Mouse (Mus musculus) CH12.LX (cell line): ENCODE data around the gene Rfc4. TPM values are rescaled to one million over a fixed set of nuclear protein-coding genes. Genes with fewer than 3 reads are reported as not detected.
A peak's percentile ranks its signal among the peaks of the same experiment; 100 is the strongest.

Experiments
- DNase-seq: peaks from one replicate; pipeline ENCODE4 v3.0.0-alpha.2; 2013; ENCODE audit errors: extremely low read depth
- H3K27ac ChIP-seq: 2 replicates; pipeline ENCODE4 v1.5.1; 2012; ENCODE audit warnings: low read depth, mild to moderate bottlenecking, control low read depth, moderate library complexity; ENCODE audit not compliant: insufficient read depth
- H3K27me3 ChIP-seq: replicated peaks from 2 replicates; pipeline ENCODE3; 2012; ENCODE audit warnings: inconsistent platforms
- H3K36me3 ChIP-seq, 2 experiments: replicated peaks in 1 of 2; 2 replicates each; pipeline versions ENCODE3 to v1.6.1; 2012; ENCODE audit warnings: inconsistent platforms in 1 of 2, low read length in 1 of 2, mild to moderate bottlenecking in 1 of 2, mixed read lengths in 1 of 2, moderate library complexity in 1 of 2; ENCODE audit not compliant: control insufficient read depth in 1 of 2, insufficient read depth in 1 of 2
- H3K4me1 ChIP-seq, 2 experiments: 2 replicates each; pipeline ENCODE4 v1.6.1; 2012; ENCODE audit warnings: inconsistent platforms in 1 of 2, moderate library complexity in 1 of 2; ENCODE audit not compliant: insufficient read depth in 2 of 2, control insufficient read depth in 1 of 2
- H3K4me2 ChIP-seq: 2 replicates; pipeline ENCODE4 v1.6.1; 2012; ENCODE audit warnings: low read depth, mild to moderate bottlenecking, control low read depth; ENCODE audit not compliant: poor library complexity, insufficient read depth, severe bottlenecking
- H3K4me3 ChIP-seq, 3 experiments: fragments of 150-350 bp in 1 of 3; sonication (generic) in 1 of 3; replicated peaks in 1 of 3; 2 replicates each; pipeline versions ENCODE3 to v1.5.1; 2011 to 2012; ENCODE audit warnings: low read depth in 2 of 3, low read length in 2 of 3, mild to moderate bottlenecking in 2 of 3, moderate library complexity in 2 of 3, control low read depth in 1 of 3, improper control_type of control experiment in 1 of 3, inconsistent platforms in 1 of 3, mixed read lengths in 1 of 3; ENCODE audit not compliant: poor library complexity in 1 of 3
- H3K79me2 ChIP-seq: replicated peaks from 2 replicates; pipeline ENCODE4 v1.6.1; 2012; ENCODE audit warnings: mild to moderate bottlenecking, moderate library complexity; ENCODE audit not compliant: control insufficient read depth, poor library complexity, insufficient read depth, severe bottlenecking; ENCODE audit errors: extremely low read depth
- H3K9ac ChIP-seq: 2 replicates; pipeline ENCODE4 v1.6.1; 2012; ENCODE audit warnings: low read depth, mild to moderate bottlenecking, control low read depth, moderate library complexity; ENCODE audit not compliant: insufficient read depth
- H3K9me3 ChIP-seq: replicated peaks from 2 replicates; pipeline ENCODE3; 2012; ENCODE audit warnings: low read length, inconsistent platforms, mixed read lengths
- CHD1 ChIP-seq: IDR thresholded peaks from 2 replicates; pipeline ENCODE4 v1.6.1; 2012; ENCODE audit warnings: low read depth, low read length, improper control_type of control experiment, inconsistent platforms
- CHD2 ChIP-seq: IDR thresholded peaks from 2 replicates; pipeline ENCODE4 v1.6.1; 2011; ENCODE audit warnings: low read length, improper control_type of control experiment
- E2F4 ChIP-seq: IDR thresholded peaks from 2 replicates; pipeline ENCODE4 v1.6.1; 2011; ENCODE audit warnings: low read depth, low read length, improper control_type of control experiment; ENCODE audit not compliant: insufficient replicate concordance
- ELF1 ChIP-seq: IDR thresholded peaks from 2 replicates; pipeline ENCODE4 v1.6.1; 2014; ENCODE audit warnings: low read depth, mild to moderate bottlenecking, inconsistent platforms, low read length, improper control_type of control experiment
- HCFC1 ChIP-seq: IDR thresholded peaks from 2 replicates; pipeline ENCODE4 v1.6.1; 2012; ENCODE audit warnings: low read depth, mild to moderate bottlenecking, inconsistent platforms, low read length, improper control_type of control experiment
- JUN ChIP-seq: IDR thresholded peaks from 2 replicates; pipeline ENCODE4 v1.6.1; 2011; ENCODE audit warnings: low read depth, mild to moderate bottlenecking, low read length, improper control_type of control experiment, moderate library complexity; ENCODE audit not compliant: insufficient read depth
- MAZ ChIP-seq: IDR thresholded peaks from 2 replicates; pipeline ENCODE4 v1.6.1; 2012; ENCODE audit warnings: low read depth, mild to moderate bottlenecking, inconsistent platforms, low read length, improper control_type of control experiment, moderate library complexity
- MXI1 ChIP-seq: IDR thresholded peaks from 2 replicates; pipeline ENCODE4 v1.6.1; 2011; ENCODE audit warnings: mild to moderate bottlenecking, low read depth, low read length, improper control_type of control experiment
- MYC ChIP-seq: IDR thresholded peaks from 2 replicates; pipeline ENCODE4 v1.6.1; 2011; ENCODE audit warnings: low read depth, mild to moderate bottlenecking, improper control_type of control experiment, low read length
- NELFE ChIP-seq: IDR thresholded peaks from 2 replicates; pipeline ENCODE4 v1.6.1; 2011; ENCODE audit warnings: low read depth, low read length, improper control_type of control experiment
- PAX5 ChIP-seq: IDR thresholded peaks from 2 replicates; pipeline ENCODE4 v1.6.1; 2012; ENCODE audit warnings: low read length, inconsistent platforms, mixed read lengths
- POLR2A ChIP-seq: IDR thresholded peaks from 2 replicates; pipeline ENCODE4 v1.6.1; 2011; ENCODE audit warnings: low read depth, mild to moderate bottlenecking, improper control_type of control experiment, low read length
- POLR2AphosphoS2 ChIP-seq: IDR thresholded peaks from 2 replicates; pipeline ENCODE4 v1.6.1; 2011; ENCODE audit warnings: low read depth, low read length, improper control_type of control experiment
- RCOR1 ChIP-seq: conservative IDR thresholded peaks from 2 replicates; pipeline ENCODE4 v1.6.1; 2012; ENCODE audit warnings: low read depth, mild to moderate bottlenecking, inconsistent platforms, low read length, improper control_type of control experiment
- SIN3A ChIP-seq: IDR thresholded peaks from 2 replicates; pipeline ENCODE4 v1.6.1; 2012; ENCODE audit warnings: low read length, improper control_type of control experiment, inconsistent platforms
- SMC3 ChIP-seq: IDR thresholded peaks from 2 replicates; pipeline ENCODE4 v1.6.1; 2011; ENCODE audit warnings: low read depth, low read length, improper control_type of control experiment
- TBP ChIP-seq: conservative IDR thresholded peaks from 2 replicates; pipeline ENCODE4 v1.6.1; 2011; ENCODE audit warnings: low read depth, low read length, improper control_type of control experiment
- TCF12 ChIP-seq: IDR thresholded peaks from 2 replicates; pipeline ENCODE4 v1.6.1; 2014; ENCODE audit warnings: low read depth, mild to moderate bottlenecking, inconsistent platforms, low read length, improper control_type of control experiment
- USF1 ChIP-seq: IDR thresholded peaks from 2 replicates; pipeline ENCODE4 v1.6.1; 2014; ENCODE audit warnings: low read depth, mild to moderate bottlenecking, inconsistent platforms, low read length, improper control_type of control experiment
- USF2 ChIP-seq: conservative IDR thresholded peaks from 2 replicates; pipeline ENCODE4 v1.6.1; 2011; ENCODE audit warnings: low read depth, low read length, improper control_type of control experiment
- ZC3H11A ChIP-seq: IDR thresholded peaks from 2 replicates; pipeline ENCODE4 v1.6.1; 2012; ENCODE audit warnings: low read depth, mild to moderate bottlenecking, inconsistent platforms, low read length, improper control_type of control experiment
- ZMIZ1 ChIP-seq: IDR thresholded peaks from 2 replicates; pipeline ENCODE4 v1.6.1; 2012; ENCODE audit warnings: low read depth, mild to moderate bottlenecking, inconsistent platforms, low read length, improper control_type of control experiment
- dilution Hi-C: fragments of 300-500 bp; cut with MboI; formaldehyde crosslinking; loops from 2 replicates; pipeline ENCODE4 v1.14.3; 2020; ENCODE audit warnings: low sequenced_read_pairs; ENCODE audit not compliant: extremely low pct_unique_long_range_greater_than_20kb, extremely low pct_ligation_motif_present
- in situ Hi-C: fragments of 300-500 bp; cut with MboI; formaldehyde crosslinking; loops from 3 replicates; pipeline ENCODE4 v1.14.3; 2019; ENCODE audit warnings: low sequenced_read_pairs, low pct_ligation_motif_present, low pct_unique_long_range_greater_than_20kb, mixed read lengths
- polyA plus RNA-seq: library from polyadenylated mRNA; unstranded; fragments of >175 nt; gene quantifications from 2 replicates; pipeline ENCODE4 v1.2.1, GENCODE M21; 2012; ENCODE audit warnings: low read depth; ENCODE audit not compliant: insufficient read length
- total RNA-seq, 2 experiments: library from RNA; depleted of rRNA; stranded (reverse); fragments of 300-350 nt in 1 of 2; fragments of >200 nt in 1 of 2; gene quantifications; 2 replicates each; pipeline ENCODE4 v1.2.3; 2012 to 2014

Gene Rfc4
- total and polyA plus RNA-seq, 3 experiments, result 74.6 to 191 (median 121) TPM

DNA sequence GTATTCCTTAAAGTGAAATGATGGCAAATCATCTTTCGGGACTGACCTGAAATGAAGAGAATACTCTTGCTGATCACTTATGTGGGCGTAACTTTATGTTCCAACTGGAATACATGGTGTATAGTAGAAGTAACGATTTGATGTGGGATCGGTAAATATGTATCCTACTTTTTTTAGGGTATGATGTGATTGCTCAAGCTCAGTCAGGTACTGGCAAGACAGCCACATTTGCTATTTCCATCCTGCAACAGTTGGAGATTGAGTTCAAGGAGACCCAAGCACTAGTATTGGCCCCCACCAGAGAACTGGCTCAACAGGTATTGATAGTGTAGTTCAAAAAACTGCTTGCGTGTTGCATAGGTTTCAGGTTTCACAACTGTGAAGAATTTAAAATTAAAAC, 18.6 kb downstream of the Rfc4 start:
- Histone ChIP-seq H3K9me3 (no peaks in the 10 kb centered on the region), H3K4me1 (peaks cover 2 to 42% of the 10 kb centered on the region in 2 experiments; a peak in 2 of 4 replicates), H3K4me2 (peak overlapping the region; percentile 99), H3K27ac (peak overlapping the region; percentile 42; the same call in 1 of the 2 replicates), H3K9ac (peak overlapping the region; percentile 100), H3K4me3 (peak overlapping the region; percentile 81 to 97 (median 91)), H3K27me3 (no peaks in the 10 kb centered on the region), H3K36me3 (peaks cover 47 to 50% of the 10 kb centered on the region in 2 experiments), H3K79me2 (peaks cover 55% of the 10 kb centered on the region)
- TF ChIP-seq CHD1, result 0 out of 2 replicates have a peak, but pooled peaks have one; percentile 32
- peak; percentile 90; the same call in 1 of the 2 replicates for TF ChIP-seq POLR2AphosphoS2
- TF ChIP-seq ELF1, result no peak
- 0 out of 2 replicates have a peak, but pooled peaks have one; percentile 80 for TF ChIP-seq ZMIZ1
- TF ChIP-seq E2F4, result no peak
- TF ChIP-seq USF1, result no peak
- TF ChIP-seq POLR2A, result peak; percentile 54; the same call in 1 of the 2 replicates
- TF ChIP-seq SMC3, result no peak
- in situ Hi-C loops (no loop called here), dilution Hi-C loops (no loop called here)
- DNase-seq, result no peak

DNA sequence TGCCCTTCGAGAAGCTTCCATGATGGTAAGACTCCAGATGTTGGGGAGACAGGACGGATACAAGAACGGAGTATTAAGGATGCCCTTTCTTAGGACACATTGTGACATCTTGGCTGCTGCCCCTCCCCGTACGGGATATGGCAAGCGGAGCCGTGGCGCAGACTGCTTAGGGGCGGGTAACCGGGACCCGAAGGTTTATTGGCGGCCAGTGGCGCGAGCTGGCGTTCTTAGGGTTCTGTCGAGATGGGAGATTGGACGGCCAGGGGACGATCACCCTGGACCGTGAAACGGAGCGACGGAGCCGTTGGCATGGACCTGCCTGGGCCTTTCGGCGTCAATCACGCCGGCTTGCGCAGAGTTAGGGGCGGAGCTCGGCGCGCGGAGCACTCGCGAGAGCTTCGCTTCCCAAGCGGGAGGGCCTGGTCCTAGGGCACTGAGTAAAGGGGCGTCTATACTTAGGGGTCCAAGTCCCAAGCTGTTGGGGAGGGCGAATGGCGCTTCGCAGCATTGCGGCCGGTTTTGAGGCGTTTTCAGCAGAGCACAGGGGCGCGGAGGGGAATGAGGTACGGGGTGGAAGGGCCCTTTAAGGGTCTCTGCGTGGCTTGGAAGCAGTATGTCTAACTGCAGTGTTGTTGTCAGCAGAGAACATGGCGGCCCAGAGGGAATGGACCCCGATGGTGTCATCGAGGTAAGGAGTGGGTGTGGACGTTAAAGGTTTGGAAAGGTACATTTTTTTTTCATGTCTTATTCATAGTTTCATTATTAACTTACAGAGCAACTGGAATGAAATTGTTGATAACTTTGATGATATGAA, 19.4 kb downstream of the Rfc4 start:
- peak overlapping the region; percentile 81 to 97 (median 91) for H3K4me3 ChIP-seq
- H3K79me2 ChIP-seq, result peaks cover 54% of the 10 kb centered on the region
- peak overlapping the region; percentile 93 for H3K27ac ChIP-seq
- H3K36me3 ChIP-seq, result peaks cover 44 to 48% of the 10 kb centered on the region in 2 experiments
- H3K9ac ChIP-seq, result peak overlapping the region; percentile 100
- in situ Hi-C loops (no loop called here), dilution Hi-C loops (no loop called here)
- TF ChIP-seq HCFC1, result peak; percentile 1; the same call in 1 of the 2 replicates
- peak; percentile 41; the same call in 1 of the 2 replicates for TF ChIP-seq SIN3A
- peak; percentile 28; the same call in 1 of the 2 replicates for TF ChIP-seq MYC
- no peak for TF ChIP-seq JUN
- peak; percentile 72; the same call in 1 of the 2 replicates for TF ChIP-seq MXI1
- no peak for TF ChIP-seq TCF12
- no peak for TF ChIP-seq ZC3H11A
- TF ChIP-seq CHD2, result peak; percentile 74; the same call in 1 of the 2 replicates
- peak; percentile 47; the same call in 1 of the 2 replicates for TF ChIP-seq CHD1
- TF ChIP-seq POLR2AphosphoS2, result peak; percentile 9; the same call in 1 of the 2 replicates
- TF ChIP-seq PAX5, result no peak
- TF ChIP-seq NELFE, result 0 out of 2 replicates have a peak, but pooled peaks have one; percentile 40
- no peak for TF ChIP-seq MAZ
- TF ChIP-seq TBP, result 0 out of 2 replicates have a peak, but pooled peaks have one; percentile 62
- no peak for TF ChIP-seq ELF1
- peak; percentile 8; the same call in 1 of the 2 replicates for TF ChIP-seq POLR2A
- TF ChIP-seq RCOR1, result peak; percentile 22; the same call in 1 of the 2 replicates
- TF ChIP-seq USF2, result no peak
- peak; percentile 77 for DNase-seq
- no peak overlapping the region for H3K4me2 ChIP-seq
- H3K9me3 ChIP-seq, result no peaks in the 10 kb centered on the region
- no peaks in the 10 kb centered on the region for H3K27me3 ChIP-seq
- H3K4me1 ChIP-seq, result peaks cover 4 to 48% of the 10 kb centered on the region in 2 experiments; a peak in 2 of 4 replicates
